Mouse (Mus musculus) CH12.LX (cell line): ENCODE results near the gene Gm527. TPM values are rescaled to one million over a fixed set of nuclear protein-coding genes. Genes with fewer than 3 reads are reported as not detected.

Experiments
- DNase-seq: peaks from one replicate; pipeline ENCODE4 v3.0.0-alpha.2; 2013; ENCODE audit errors: extremely low read depth
- H3K27ac ChIP-seq: 2 replicates; pipeline ENCODE4 v1.5.1; 2012; ENCODE audit warnings: low read depth, mild to moderate bottlenecking, control low read depth, moderate library complexity; ENCODE audit not compliant: insufficient read depth
- H3K27me3 ChIP-seq: replicated peaks from 2 replicates; pipeline ENCODE3; 2012; ENCODE audit warnings: inconsistent platforms
- H3K36me3 ChIP-seq, 2 experiments: replicated peaks in 1 of 2; 2 replicates each; pipeline versions ENCODE3 to v1.6.1; 2012; ENCODE audit warnings: inconsistent platforms in 1 of 2, low read length in 1 of 2, mild to moderate bottlenecking in 1 of 2, mixed read lengths in 1 of 2, moderate library complexity in 1 of 2; ENCODE audit not compliant: control insufficient read depth in 1 of 2, insufficient read depth in 1 of 2
- H3K4me1 ChIP-seq, 2 experiments: 2 replicates each; pipeline ENCODE4 v1.6.1; 2012; ENCODE audit warnings: inconsistent platforms in 1 of 2, moderate library complexity in 1 of 2; ENCODE audit not compliant: insufficient read depth in 2 of 2, control insufficient read depth in 1 of 2
- H3K4me2 ChIP-seq: 2 replicates; pipeline ENCODE4 v1.6.1; 2012; ENCODE audit warnings: low read depth, mild to moderate bottlenecking, control low read depth; ENCODE audit not compliant: poor library complexity, insufficient read depth, severe bottlenecking
- H3K4me3 ChIP-seq, 3 experiments: fragments of 150-350 bp in 1 of 3; sonication (generic) in 1 of 3; replicated peaks in 1 of 3; 2 replicates each; pipeline versions ENCODE3 to v1.5.1; 2011 to 2012; ENCODE audit warnings: low read depth in 2 of 3, low read length in 2 of 3, mild to moderate bottlenecking in 2 of 3, moderate library complexity in 2 of 3, control low read depth in 1 of 3, improper control_type of control experiment in 1 of 3, inconsistent platforms in 1 of 3, mixed read lengths in 1 of 3; ENCODE audit not compliant: poor library complexity in 1 of 3
- H3K79me2 ChIP-seq: replicated peaks from 2 replicates; pipeline ENCODE4 v1.6.1; 2012; ENCODE audit warnings: mild to moderate bottlenecking, moderate library complexity; ENCODE audit not compliant: control insufficient read depth, poor library complexity, insufficient read depth, severe bottlenecking; ENCODE audit errors: extremely low read depth
- H3K9ac ChIP-seq: 2 replicates; pipeline ENCODE4 v1.6.1; 2012; ENCODE audit warnings: low read depth, mild to moderate bottlenecking, control low read depth, moderate library complexity; ENCODE audit not compliant: insufficient read depth
- H3K9me3 ChIP-seq: replicated peaks from 2 replicates; pipeline ENCODE3; 2012; ENCODE audit warnings: low read length, inconsistent platforms, mixed read lengths
- CHD1 ChIP-seq: IDR thresholded peaks from 2 replicates; pipeline ENCODE4 v1.6.1; 2012; ENCODE audit warnings: low read depth, low read length, improper control_type of control experiment, inconsistent platforms
- EP300 ChIP-seq: IDR thresholded peaks from 2 replicates; pipeline ENCODE4 v1.6.1; 2011; ENCODE audit warnings: low read length, improper control_type of control experiment
- MEF2A ChIP-seq: IDR thresholded peaks from 2 replicates; pipeline ENCODE4 v1.6.1; 2014; ENCODE audit warnings: low read depth, mild to moderate bottlenecking, inconsistent platforms, low read length, improper control_type of control experiment, borderline replicate concordance
- MXI1 ChIP-seq: IDR thresholded peaks from 2 replicates; pipeline ENCODE4 v1.6.1; 2011; ENCODE audit warnings: mild to moderate bottlenecking, low read depth, low read length, improper control_type of control experiment
- NRF1 ChIP-seq: IDR thresholded peaks from 2 replicates; pipeline ENCODE4 v1.6.1; 2014; ENCODE audit warnings: low read depth, mild to moderate bottlenecking, inconsistent platforms, low read length, improper control_type of control experiment, moderate library complexity
- POLR2A ChIP-seq: IDR thresholded peaks from 2 replicates; pipeline ENCODE4 v1.6.1; 2011; ENCODE audit warnings: low read depth, mild to moderate bottlenecking, improper control_type of control experiment, low read length
- SIN3A ChIP-seq: IDR thresholded peaks from 2 replicates; pipeline ENCODE4 v1.6.1; 2012; ENCODE audit warnings: low read length, improper control_type of control experiment, inconsistent platforms
- UBTF ChIP-seq: IDR thresholded peaks from 2 replicates; pipeline ENCODE4 v1.6.1; 2012; ENCODE audit warnings: low read depth, mild to moderate bottlenecking, inconsistent platforms, low read length, improper control_type of control experiment, moderate library complexity
- dilution Hi-C: fragments of 300-500 bp; cut with MboI; formaldehyde crosslinking; loops from 2 replicates; pipeline ENCODE4 v1.14.3; 2020; ENCODE audit warnings: low sequenced_read_pairs; ENCODE audit not compliant: extremely low pct_unique_long_range_greater_than_20kb, extremely low pct_ligation_motif_present
- in situ Hi-C: fragments of 300-500 bp; cut with MboI; formaldehyde crosslinking; loops from 3 replicates; pipeline ENCODE4 v1.14.3; 2019; ENCODE audit warnings: low sequenced_read_pairs, low pct_ligation_motif_present, low pct_unique_long_range_greater_than_20kb, mixed read lengths
- polyA plus RNA-seq: library from polyadenylated mRNA; unstranded; fragments of >175 nt; gene quantifications from 2 replicates; pipeline ENCODE4 v1.2.1, GENCODE M21; 2012; ENCODE audit warnings: low read depth; ENCODE audit not compliant: insufficient read length
- total RNA-seq, 2 experiments: library from RNA; depleted of rRNA; stranded (reverse); fragments of 300-350 nt in 1 of 2; fragments of >200 nt in 1 of 2; gene quantifications; 2 replicates each; pipeline ENCODE4 v1.2.3; 2012 to 2014

Gene Gm527
- total and polyA plus RNA-seq, 3 experiments, result 0.93 to 2.6 (median 1.7) TPM

- Histone ChIP-seq H3K4me2 (peak overlapping the region; percentile 93), H3K36me3 (peaks cover 0 to 12% of the 10 kb centered on the region in 2 experiments), H3K27me3 (no peaks in the 10 kb centered on the region), H3K9me3 (no peaks in the 10 kb centered on the region), H3K27ac (no peak overlapping the region), H3K4me3 (peak overlapping the region; percentile 79 to 92 (median 87)), H3K4me1 (peaks cover 0 to 31% of the 10 kb centered on the region in 2 experiments; a peak in 2 of 4 replicates), H3K9ac (peak overlapping the region; percentile 80), H3K79me2 (peaks cover 71% of the 10 kb centered on the region)
- dilution Hi-C loops, result no loop called here
- DNase-seq, result peak; percentile 54
- in situ Hi-C loops, result loop anchor here (10.0 to 25.0 kb wide), 2 partner anchors 98 to 195 kb away; partner anchors contain the start of gene Mis18bp1
- peak; percentile 24; the same call in 1 of the 2 replicates for TF ChIP-seq EP300
- TF ChIP-seq NRF1, result no peak
- TF ChIP-seq SIN3A, result peak; percentile 46; the same call in 1 of the 2 replicates
Observed at GRCm38 (mm10) chr12:64966652-64967435, 49.1 kb downstream of the Gm527 start.

DNA sequence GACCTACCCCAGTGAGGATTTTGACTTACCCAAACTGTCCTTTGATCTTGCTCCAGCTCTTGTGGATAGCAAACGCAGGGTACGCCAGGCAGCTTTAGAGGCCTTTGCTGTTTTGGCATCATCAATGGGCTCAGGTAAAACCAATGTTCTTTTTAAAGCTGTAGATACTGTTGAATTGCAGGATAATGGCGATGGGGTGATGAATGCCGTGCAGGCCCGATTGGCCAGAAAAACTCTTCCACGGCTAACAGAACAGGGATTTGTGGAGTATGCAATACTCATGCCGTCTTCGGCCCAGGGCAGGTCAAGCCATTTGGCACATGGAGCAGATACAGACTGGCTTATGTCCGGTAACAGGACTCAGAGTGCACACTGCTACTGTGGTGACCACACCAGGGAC, 49.8 kb downstream of the Gm527 start:
- dilution Hi-C loops, result no loop called here
- DNase-seq, result no peak
- H3K9me3 ChIP-seq, result no peaks in the 10 kb centered on the region
- TF ChIP-seq POLR2A (0 out of 2 replicates have a peak, but pooled peaks have one; percentile 17), CHD1 (no peak), MXI1 (peak; percentile 53; the same call in 1 of the 2 replicates), UBTF (no peak), MEF2A (no peak)
- TF ChIP-seq, all 38 proteins: peak for 2
- Histone ChIP-seq H3K36me3 (peaks cover 0 to 10% of the 10 kb centered on the region in 2 experiments), H3K79me2 (peaks cover 75% of the 10 kb centered on the region), H3K27ac (no peak overlapping the region), H3K27me3 (no peaks in the 10 kb centered on the region), H3K4me1 (peaks cover 0 to 34% of the 10 kb centered on the region in 2 experiments; a peak in 2 of 4 replicates), H3K4me2 (peak overlapping the region; percentile 93), H3K4me3 (peak overlapping the region; percentile 79 to 92 (median 87)), H3K9ac (peak overlapping the region; percentile 80)
- in situ Hi-C loops, result loop anchor here (10.0 to 25.0 kb wide), 2 partner anchors 97 to 195 kb away; partner anchors contain the start of gene Mis18bp1

DNA sequence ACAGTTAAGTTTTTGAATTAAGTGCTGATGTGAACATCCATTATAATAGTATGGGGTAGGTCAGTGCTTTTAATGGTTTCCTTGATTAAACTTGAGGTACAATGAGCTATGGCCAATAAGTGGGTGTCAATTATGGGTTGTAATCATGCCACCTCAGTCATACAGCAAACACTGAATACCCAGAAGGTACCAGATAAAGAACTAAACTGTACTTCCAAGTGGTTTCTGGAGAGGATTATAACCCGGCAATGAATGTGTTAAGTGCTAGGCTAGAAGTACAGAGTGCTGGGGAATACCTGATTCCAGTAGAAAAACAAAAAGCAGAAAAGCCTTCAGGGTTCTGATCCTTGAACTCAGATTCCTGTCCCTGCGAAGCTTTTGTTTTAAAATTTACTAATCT, 50.4 kb downstream of the Gm527 start:
- TF ChIP-seq CHD1 (peak; percentile 49; the same call in 1 of the 2 replicates), MXI1 (peak; percentile 19; the same call in 1 of the 2 replicates), SIN3A (peak; percentile 18; the same call in 1 of the 2 replicates), MEF2A (no peak)
- TF ChIP-seq, all 38 proteins: peak for 3
- peaks cover 77% of the 10 kb centered on the region for H3K79me2 ChIP-seq
- H3K27me3 ChIP-seq, result no peaks in the 10 kb centered on the region
- peak overlapping the region; percentile 80 for H3K9ac ChIP-seq
- in situ Hi-C loops, result loop anchor here (10.0 to 25.0 kb wide), 2 partner anchors 97 to 194 kb away; partner anchors contain the start of gene Mis18bp1
- no peaks in the 10 kb centered on the region for H3K9me3 ChIP-seq
- H3K36me3 ChIP-seq, result peaks cover 0 to 9% of the 10 kb centered on the region in 2 experiments
- peaks cover 0 to 34% of the 10 kb centered on the region in 2 experiments; a peak in 2 of 4 replicates for H3K4me1 ChIP-seq
- peak overlapping the region; percentile 93 for H3K4me2 ChIP-seq
- no peak overlapping the region for H3K27ac ChIP-seq
- peak overlapping the region; percentile 79 to 92 (median 87) for H3K4me3 ChIP-seq
- dilution Hi-C loops, result no loop called here
- no peak for DNase-seq
